Mouse (Mus musculus): ENCODE results near the gene Egflam. TPM values are rescaled to one million over a fixed set of nuclear protein-coding genes. Genes with fewer than 3 reads are reported as not detected.
A peak's percentile ranks its signal among the peaks of the same experiment; 100 is the strongest.

Gene Egflam
- 9.4 and 10.1 TPM in 2 replicates for polyA plus RNA-seq (2015; fragmentation: Nextera tagmentation; extraction: Ambion mirVana)

DNA sequence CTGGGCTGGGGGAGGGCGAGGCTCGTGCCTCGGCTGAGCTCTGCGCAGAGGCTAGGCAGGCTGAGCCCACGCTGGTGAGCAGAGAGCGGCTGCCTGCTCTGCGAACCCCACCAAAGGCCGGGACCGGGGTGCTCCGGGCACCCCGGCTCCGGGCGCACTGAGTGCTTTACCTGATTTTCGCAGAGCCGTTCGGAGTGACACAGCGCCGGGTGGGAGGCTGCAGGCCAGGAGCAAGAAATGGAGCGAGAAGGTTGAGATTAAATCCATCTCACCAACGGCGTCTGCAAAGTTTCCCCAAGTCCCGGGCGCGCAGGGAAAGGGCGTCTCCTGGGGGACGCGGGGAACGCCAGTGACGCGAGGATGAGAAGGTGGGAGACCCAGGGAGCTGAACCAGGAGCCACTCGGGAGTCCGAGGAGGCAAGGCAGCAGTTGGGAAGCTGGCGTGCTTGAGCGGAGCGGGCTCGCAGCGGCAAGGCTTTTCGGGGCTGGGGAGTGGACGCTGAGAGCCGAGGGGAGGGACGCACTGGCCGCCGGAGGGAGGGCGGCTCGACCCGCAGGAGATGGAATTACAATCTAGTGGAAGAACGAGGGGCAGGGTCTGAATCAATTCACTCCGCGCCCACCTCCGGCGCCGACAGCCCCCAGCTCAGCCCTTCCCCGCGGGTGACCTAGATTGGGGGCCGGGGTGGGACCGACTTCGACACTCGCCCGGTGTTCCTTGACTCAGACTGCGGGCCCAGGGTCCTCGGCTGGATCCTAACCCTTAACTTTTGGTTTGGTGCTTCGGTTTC, at the start of gene Egflam:
Gene Egflam (minus strand): TSS at position 578 of the 791 bp plus-strand sequence.
- no peaks in the 10 kb centered on the region for H3K9me3 ChIP-seq
- H3K27me3 ChIP-seq (replicated peaks): peaks cover 23% of the 10 kb centered on the region; the same call in 1 of the 2 replicates
- H3K4me1 ChIP-seq: peaks cover 16% of the 10 kb centered on the region
- ATAC-seq (replicated peaks): peak; percentile 85
- H3K27ac ChIP-seq: peak within 1 kb of the TSS; percentile 35; the same call in 1 of the 2 replicates
- no peaks in the 10 kb centered on the region for H3K36me3 ChIP-seq (replicated peaks)
- H3K4me3 ChIP-seq: peak within 1 kb of the TSS; percentile 51
- peak within 1 kb of the TSS; percentile 96 for H3K4me2 ChIP-seq
- WGBS: under 1% methylated on average over 62 of the region's 62 CpGs
- peak within 1 kb of the TSS; percentile 55 for H3K9ac ChIP-seq

DNA sequence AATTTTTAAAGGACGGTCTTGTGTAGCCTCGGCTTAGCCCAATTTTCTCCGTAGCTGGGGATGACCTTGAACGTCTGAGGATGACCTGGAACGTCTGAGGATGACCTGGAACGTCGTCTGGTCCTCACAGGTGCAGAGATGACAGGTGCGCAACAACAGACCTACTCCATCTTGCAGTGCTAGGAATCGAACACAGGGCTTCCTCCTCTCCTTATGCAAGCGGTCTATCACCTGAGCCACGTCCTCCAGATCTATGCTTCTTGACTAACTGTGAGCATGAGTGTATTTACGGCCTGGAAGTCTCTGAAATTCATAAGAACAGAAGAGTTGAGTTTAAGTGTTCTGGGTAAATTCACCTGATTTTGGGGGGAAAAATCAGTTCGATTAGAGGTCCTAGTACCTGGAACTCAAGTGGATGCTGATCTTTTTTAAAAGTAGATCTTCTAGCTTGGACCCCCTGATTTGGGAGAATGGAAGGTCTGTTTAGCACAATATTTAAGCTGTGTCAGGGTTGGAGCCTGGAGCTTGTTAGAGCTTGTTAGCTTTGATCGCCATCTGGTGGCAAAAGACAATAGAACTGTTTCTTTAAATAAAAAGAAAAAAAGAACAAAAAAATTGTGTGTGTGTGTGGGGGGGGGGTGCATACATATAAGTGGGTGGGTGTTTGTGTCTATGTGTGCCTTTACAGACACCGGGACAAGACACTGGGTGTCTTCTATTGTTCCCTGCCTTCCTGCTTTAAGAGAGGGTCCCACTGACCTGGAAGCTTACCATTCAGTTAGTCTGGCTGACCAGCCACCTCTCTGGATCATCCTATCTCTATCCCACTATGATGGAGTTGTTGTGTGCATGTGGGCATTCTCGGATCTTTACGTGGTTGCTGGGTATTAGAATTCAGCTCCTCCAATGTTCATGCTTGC, 45.5 kb upstream of the Egflam start:
- Histone ChIP-seq H3K27ac (no peak overlapping the region), H3K4me2 (no peak overlapping the region), H3K36me3 (replicated peaks) (no peaks in the 10 kb centered on the region), H3K4me1 (0 out of 2 replicates have a peak, but pooled peaks cover 3% of the 10 kb centered on the region), H3K4me3 (no peak overlapping the region), H3K9me3 (no peaks in the 10 kb centered on the region), H3K9ac (no peak overlapping the region), H3K27me3 (replicated peaks) (no peaks in the 10 kb centered on the region)
- peak; percentile 84 for ATAC-seq (replicated peaks)
- 71% methylated on average over 17 of the region's 17 CpGs for WGBS

DNA sequence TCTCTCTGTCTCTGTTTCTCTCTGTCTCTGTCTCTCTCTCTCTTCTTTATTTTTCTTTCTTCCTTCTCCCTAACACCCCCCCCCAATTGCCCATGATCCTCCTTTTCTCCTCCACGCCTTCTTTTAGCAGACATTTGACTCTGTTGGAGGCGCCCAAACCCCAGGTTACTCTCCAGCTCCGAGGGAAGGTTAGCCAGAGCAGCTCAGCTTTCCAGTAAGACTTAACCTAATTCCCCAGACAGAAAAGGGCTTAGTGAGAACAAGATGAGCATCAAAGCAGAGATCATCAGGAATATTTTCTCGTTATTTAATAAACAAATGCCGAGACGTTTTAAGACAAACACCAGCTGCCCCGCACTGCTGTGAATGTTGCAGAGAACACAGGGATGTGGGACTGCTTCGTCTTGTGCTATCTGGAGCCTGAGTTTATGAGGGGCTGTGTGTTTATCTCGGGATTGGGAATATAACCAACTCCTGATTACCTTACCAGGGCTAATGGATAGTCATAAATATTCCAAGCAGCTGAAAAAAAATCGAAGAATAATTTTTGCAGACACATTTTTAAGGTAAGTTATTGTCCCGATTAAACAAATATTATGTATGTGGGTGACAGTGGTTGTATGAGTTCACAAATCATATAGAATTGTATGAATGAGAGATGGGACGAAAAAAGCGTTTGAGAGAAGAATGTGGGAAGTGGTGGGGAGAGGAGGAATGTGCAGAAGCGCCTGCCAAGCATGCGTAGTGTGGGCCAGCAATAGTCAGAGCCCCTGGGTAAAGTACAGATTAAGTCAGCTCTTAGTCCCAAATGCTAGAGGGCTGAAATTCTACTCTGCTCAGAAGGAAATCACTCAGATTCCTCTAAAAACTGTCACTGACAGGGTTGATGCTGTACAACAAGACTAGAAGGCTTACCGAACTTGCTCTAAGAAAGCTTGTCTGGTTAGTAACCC, 44.2 kb upstream of the Egflam start:
- H3K4me2 ChIP-seq: no peak overlapping the region
- H3K27ac ChIP-seq: no peak overlapping the region
- H3K27me3 ChIP-seq (replicated peaks): no peaks in the 10 kb centered on the region
- no peaks in the 10 kb centered on the region for H3K9me3 ChIP-seq
- H3K9ac ChIP-seq: no peak overlapping the region
- H3K4me3 ChIP-seq: no peak overlapping the region
- no peak for ATAC-seq (replicated peaks)
- 59% methylated on average over 16 of the region's 16 CpGs for WGBS
- H3K36me3 ChIP-seq (replicated peaks): no peaks in the 10 kb centered on the region
- H3K4me1 ChIP-seq: 0 out of 2 replicates have a peak, but pooled peaks cover 3% of the 10 kb centered on the region

DNA sequence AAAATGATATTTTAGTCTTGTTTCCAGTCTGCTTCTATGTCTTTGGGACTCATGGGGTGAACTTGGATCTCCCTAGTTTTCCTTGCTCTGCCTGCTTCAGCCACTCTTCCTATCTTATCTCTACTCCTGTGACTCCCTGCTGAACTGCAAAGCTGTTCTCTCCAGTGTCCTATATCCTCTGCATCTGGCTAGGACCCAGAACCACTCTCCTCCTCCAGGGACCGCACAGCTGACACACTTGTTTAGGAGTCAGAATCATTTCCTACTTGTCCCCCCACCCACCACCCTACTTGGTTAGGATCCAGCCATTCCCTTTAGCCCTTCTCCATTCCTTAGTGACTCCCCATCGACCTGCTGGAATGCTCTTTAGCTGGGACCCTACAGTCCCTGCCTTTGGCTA, 26.1 kb upstream of the Egflam start:
- Histone ChIP-seq H3K4me1 (no peaks in the 10 kb centered on the region), H3K9me3 (no peaks in the 10 kb centered on the region), H3K4me2 (no peak overlapping the region), H3K27ac (no peak overlapping the region), H3K27me3 (replicated peaks) (no peaks in the 10 kb centered on the region), H3K36me3 (replicated peaks) (no peaks in the 10 kb centered on the region), H3K4me3 (no peak overlapping the region), H3K9ac (no peak overlapping the region)
- 91% methylated on average over 2 of the region's 2 CpGs for WGBS
- ATAC-seq (replicated peaks): no peak

DNA sequence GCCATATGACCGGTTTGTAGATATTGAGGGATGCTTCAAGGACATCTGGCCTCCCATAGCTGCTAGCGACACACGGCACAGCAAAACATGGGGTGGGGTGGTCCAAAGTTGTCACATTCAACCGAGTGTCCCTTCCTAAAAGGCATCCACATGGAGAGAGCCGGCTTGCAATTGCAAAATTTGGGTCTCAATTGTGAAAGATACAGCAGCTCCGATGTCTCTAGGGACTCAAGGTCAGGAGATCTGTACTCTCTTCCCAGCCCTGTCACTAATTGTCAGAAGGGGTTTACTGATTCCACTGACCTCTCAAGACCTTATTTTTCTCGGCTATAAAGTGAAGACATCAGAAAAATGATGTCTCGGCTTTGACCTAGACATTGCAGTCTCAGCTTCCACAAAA, 6.3 kb upstream of the Egflam start:
- no peak for ATAC-seq (replicated peaks)
- Histone ChIP-seq H3K9me3 (no peaks in the 10 kb centered on the region), H3K4me2 (no peak overlapping the region), H3K36me3 (replicated peaks) (no peaks in the 10 kb centered on the region), H3K9ac (no peak overlapping the region), H3K4me1 (no peaks in the 10 kb centered on the region), H3K27me3 (replicated peaks) (0 out of 2 replicates have a peak, but pooled peaks cover 5% of the 10 kb centered on the region), H3K4me3 (no peak overlapping the region), H3K27ac (no peak overlapping the region)
- 85% methylated on average over 8 of the region's 8 CpGs for WGBS

DNA sequence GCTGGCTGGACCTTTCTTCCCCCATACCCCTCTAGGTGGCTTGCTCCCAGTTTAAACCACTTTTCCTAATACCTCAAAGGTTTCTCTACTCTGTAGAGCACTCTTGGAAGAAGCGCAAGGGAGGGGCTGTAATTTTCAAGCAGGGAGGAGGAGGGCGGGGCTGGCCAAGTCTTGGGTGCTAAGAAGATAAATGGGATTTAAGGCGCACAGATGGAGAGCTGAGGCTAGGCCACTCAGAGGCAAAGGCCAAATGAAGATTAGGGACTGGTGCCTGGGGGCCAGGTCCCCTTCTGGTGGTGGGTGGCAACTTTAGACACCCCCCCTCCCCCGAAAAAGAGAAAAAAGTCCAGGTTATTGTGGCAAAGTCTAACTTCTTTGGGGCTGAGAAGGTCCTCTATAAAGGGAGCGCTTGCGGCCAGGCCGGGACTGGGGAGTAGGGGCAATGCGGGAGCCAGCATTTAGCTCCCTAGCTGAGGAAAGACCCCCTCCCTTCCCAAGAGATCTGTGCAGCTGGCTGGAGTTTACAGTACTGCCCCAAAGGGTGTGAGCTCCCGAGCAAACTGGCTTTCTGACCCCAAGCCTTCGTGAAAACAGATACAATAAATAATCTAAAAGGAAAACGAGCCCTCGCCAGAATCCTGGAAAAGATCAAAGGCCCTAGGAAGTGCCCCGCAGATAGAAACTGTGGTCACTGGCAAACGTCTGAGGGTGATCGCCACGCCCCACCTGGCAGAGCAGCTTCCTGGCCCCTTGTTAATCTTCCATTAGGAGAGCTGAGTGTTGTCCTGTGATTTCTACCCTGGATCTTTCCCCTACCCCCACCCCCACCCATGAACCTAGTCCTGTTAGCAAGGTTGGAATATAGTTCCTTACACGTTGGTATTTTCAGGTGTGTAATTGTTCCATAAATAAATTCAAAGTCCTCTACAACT, 680 bp upstream of the Egflam start:
- H3K9ac ChIP-seq: peak overlapping the region; percentile 55
- no peaks in the 10 kb centered on the region for H3K9me3 ChIP-seq
- peaks cover 23% of the 10 kb centered on the region; the same call in 1 of the 2 replicates for H3K27me3 ChIP-seq (replicated peaks)
- H3K4me1 ChIP-seq: peaks cover 16% of the 10 kb centered on the region
- 3% methylated on average over 17 of the region's 17 CpGs for WGBS
- H3K4me2 ChIP-seq: peak overlapping the region; percentile 96
- no peak overlapping the region for H3K27ac ChIP-seq
- H3K36me3 ChIP-seq (replicated peaks): no peaks in the 10 kb centered on the region
- H3K4me3 ChIP-seq: peak overlapping the region; percentile 51
- peak; percentile 57 for ATAC-seq (replicated peaks)

DNA sequence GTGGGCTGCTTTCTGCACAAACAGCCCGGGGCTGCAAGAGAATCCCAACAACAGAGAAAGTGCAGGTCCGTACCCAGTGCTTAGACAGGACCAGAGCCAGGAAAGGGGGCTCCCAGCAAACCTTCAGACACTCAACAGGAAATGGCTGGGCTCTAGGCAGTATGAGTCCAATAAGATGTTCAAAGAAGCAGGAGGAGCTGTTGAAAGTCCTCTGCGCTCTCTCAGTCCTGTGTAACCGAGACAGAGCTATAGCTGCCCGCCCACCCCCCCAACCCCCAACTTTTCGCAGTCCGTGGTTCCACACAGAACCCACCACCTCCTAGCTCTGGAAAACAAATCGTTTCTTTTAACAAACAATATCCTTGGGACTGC, 763 bp downstream of the Egflam start:
- 1% methylated on average over 8 of the region's 8 CpGs for WGBS
- no peak overlapping the region for H3K27ac ChIP-seq
- peak; percentile 46 for ATAC-seq (replicated peaks)

DNA sequence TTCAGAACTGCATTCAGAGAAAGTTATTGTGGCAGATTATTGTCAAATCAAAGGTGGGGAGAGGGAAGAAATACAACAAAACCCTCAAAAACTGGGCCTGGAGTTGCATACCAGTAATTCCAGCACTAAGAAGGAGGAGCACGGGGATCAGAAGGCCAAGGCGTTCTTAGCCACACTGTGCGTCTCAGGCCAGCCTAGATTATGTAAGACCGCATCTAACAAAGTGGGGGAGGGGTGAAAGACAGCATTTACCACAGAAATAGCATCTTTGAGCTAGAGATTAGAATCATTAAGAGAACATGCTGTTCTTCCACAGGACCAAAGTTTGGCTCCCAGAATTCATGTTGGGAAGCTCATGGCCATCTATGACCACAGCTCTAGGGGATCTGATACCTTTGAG, 14.8 kb downstream of the Egflam start:
- H3K9me3 ChIP-seq: no peaks in the 10 kb centered on the region
- H3K36me3 ChIP-seq (replicated peaks): no peaks in the 10 kb centered on the region
- no peak overlapping the region for H3K4me3 ChIP-seq
- WGBS: 90% methylated on average over 4 of the region's 4 CpGs
- H3K4me2 ChIP-seq: no peak overlapping the region
- H3K9ac ChIP-seq: no peak overlapping the region
- no peak overlapping the region for H3K27ac ChIP-seq
- no peaks in the 10 kb centered on the region for H3K4me1 ChIP-seq
- H3K27me3 ChIP-seq (replicated peaks): no peaks in the 10 kb centered on the region
- no peak for ATAC-seq (replicated peaks)

More for the DNA sequence above, 763 bp downstream of the Egflam start:
- Histone ChIP-seq H3K36me3 (replicated peaks) (no peaks in the 10 kb centered on the region), H3K4me3 (peak overlapping the region; percentile 51), H3K9me3 (no peaks in the 10 kb centered on the region), H3K4me2 (peak overlapping the region; percentile 96), H3K27me3 (replicated peaks) (peaks cover 23% of the 10 kb centered on the region; the same call in 1 of the 2 replicates), H3K9ac (peak overlapping the region; percentile 55), H3K4me1 (peaks cover 16% of the 10 kb centered on the region)

DNA sequence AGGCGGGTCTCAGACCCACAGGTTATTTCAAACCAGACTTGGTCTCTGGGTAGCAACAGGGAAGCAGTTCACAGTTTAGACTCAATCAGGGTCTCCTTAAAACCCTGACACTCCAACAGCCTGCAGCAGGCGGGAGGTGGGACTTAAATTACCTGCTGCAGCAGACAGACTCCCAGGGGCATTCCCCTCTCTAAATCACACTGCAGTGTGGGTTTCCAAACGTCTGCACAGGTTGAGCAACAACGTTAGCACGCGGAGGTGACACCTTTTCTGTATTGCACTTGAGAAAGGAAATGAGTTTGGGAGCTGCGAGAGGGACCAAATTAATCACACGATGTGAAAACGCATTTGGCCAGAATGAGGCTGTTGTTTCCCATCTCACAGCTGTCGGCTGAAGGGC, 15.7 kb downstream of the Egflam start:
- WGBS: 81% methylated on average over 10 of the region's 10 CpGs
- H3K4me2 ChIP-seq: no peak overlapping the region
- H3K36me3 ChIP-seq (replicated peaks): no peaks in the 10 kb centered on the region
- H3K27ac ChIP-seq: no peak overlapping the region
- H3K9ac ChIP-seq: no peak overlapping the region
- H3K27me3 ChIP-seq (replicated peaks): no peaks in the 10 kb centered on the region
- H3K4me1 ChIP-seq: no peaks in the 10 kb centered on the region
- no peaks in the 10 kb centered on the region for H3K9me3 ChIP-seq
- H3K4me3 ChIP-seq: no peak overlapping the region
- ATAC-seq (replicated peaks): no peak

DNA sequence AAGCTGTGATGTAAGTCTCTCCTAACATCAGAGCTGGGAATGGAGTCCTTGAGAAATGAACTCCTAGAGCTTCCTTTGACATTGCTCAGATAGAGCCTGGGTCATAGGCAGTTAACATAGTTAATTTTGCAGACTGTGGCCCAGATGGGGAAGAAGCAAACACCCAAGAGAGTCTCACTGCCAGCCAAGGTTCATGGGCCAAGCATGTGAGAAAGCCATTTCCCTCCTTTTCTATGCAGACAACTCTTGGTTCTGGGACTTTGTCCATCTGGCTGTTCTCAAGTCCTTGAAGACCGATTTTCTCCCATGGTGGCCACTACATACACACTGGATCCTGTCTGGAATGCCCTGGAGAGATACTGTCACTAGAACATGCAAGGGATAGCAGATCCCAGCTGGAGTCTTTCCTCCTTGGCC, 45.6 kb downstream of the Egflam start:
- Histone ChIP-seq H3K4me1 (no peaks in the 10 kb centered on the region), H3K27ac (no peak overlapping the region), H3K36me3 (replicated peaks) (no peaks in the 10 kb centered on the region), H3K27me3 (replicated peaks) (no peaks in the 10 kb centered on the region), H3K4me3 (no peak overlapping the region), H3K9ac (no peak overlapping the region), H3K9me3 (no peaks in the 10 kb centered on the region), H3K4me2 (no peak overlapping the region)
- ATAC-seq (replicated peaks): no peak
- 85% methylated on average over 1 of the region's 1 CpGs for WGBS

Measured in midbrain, embryonic 15.5 days (tissue).